Mouse (Mus musculus): ENCODE data around the gene Gm21870. TPM values are rescaled to one million over a fixed set of nuclear protein-coding genes. Genes with fewer than 3 reads are reported as not detected.
"Not testable (repeated sequence)": the region's sequence is repeated elsewhere in the genome, so short reads cannot be mapped to it uniquely, and the experiment has no call there.

Gene Gm21870
- not detected in 2 replicates for polyA plus RNA-seq (2015; fragmentation: Nextera tagmentation; extraction: Ambion mirVana)

DNA sequence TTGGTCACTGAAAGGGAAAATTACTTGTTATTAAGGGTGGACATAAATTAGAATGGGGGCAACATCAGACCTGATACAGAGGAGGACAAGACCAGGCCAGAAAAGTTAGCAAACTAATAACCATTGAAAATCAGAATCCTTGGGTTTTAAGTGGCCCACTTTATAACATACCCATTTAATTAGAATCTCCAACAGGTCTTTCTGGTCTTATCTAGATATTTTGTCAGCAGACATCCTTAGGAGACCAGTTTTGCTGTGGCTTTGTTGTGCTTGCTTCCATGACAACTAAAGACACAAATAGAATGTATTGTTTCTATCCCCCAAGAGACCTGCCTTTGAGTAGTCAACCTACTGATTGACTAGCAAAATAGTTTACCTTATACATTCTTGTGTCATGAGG lies at the start of gene Gm21870:
Gm21870 (minus strand) TSS at position 101 of the 400 bp plus-strand sequence.
- H3K27me3 ChIP-seq (replicated peaks; ENCODE audit: control insufficient read depth, insufficient read depth, low read length); H3K27ac ChIP-seq (ENCODE audit: low read depth, low read length); H3K9me3 ChIP-seq (ENCODE audit: control insufficient read depth); H3K36me3 ChIP-seq (ENCODE audit: control insufficient read depth, insufficient read depth); H3K4me3 ChIP-seq (ENCODE audit: low read depth, low read length); H3K4me2 ChIP-seq (replicated peaks; ENCODE audit: low read depth); ATAC-seq; H3K9ac ChIP-seq (ENCODE audit: low read depth, low read length); H3K4me1 ChIP-seq (replicated peaks; ENCODE audit: control insufficient read depth, insufficient read depth, low read length): not testable (repeated sequence)

GRCm38 (mm10) chrX:33956440-33956839 lies 30.2 kb downstream of the Gm21870 start, which contains the start of gene Btbd35f6:
Btbd35f6 (minus strand) TSS chrX:33956540.
- not testable (repeated sequence) for H3K4me3 ChIP-seq (ENCODE audit: low read depth, low read length); H3K27ac ChIP-seq (ENCODE audit: low read depth, low read length); H3K4me2 ChIP-seq (replicated peaks; ENCODE audit: low read depth); H3K4me1 ChIP-seq (replicated peaks; ENCODE audit: control insufficient read depth, insufficient read depth, low read length); H3K27me3 ChIP-seq (replicated peaks; ENCODE audit: control insufficient read depth, insufficient read depth, low read length); H3K9ac ChIP-seq (ENCODE audit: low read depth, low read length); ATAC-seq; H3K36me3 ChIP-seq (ENCODE audit: control insufficient read depth, insufficient read depth); H3K9me3 ChIP-seq (ENCODE audit: control insufficient read depth)
- no CpG with 5 or more reads among the region's 4 CpGs for WGBS

Other genes starting within 250 kb of the Gm21870 start
- not detected in 2 replicates for gene Btbd35f6, start 30.3 kb downstream of the Gm21870 start, polyA plus RNA-seq (2015; fragmentation: Nextera tagmentation; extraction: Ambion mirVana)
- not detected in 2 replicates for gene Btbd35f9, start 174.7 kb upstream of the Gm21870 start, polyA plus RNA-seq (2015; fragmentation: Nextera tagmentation; extraction: Ambion mirVana)

All from intestine, postnatal 0 days (tissue).